Mouse (Mus musculus): ENCODE measurements at regions not wholly inside any gene's neighbourhood (a gene's known extent, or its start where the extent isn't known, plus 50 kb on each side); places are given as distances from the start of the nearest gene placed in this dataset.
A peak's percentile ranks its signal among the peaks of the same experiment; 100 is the strongest.

- no peak for DNase-seq
- intact Hi-C loops (cut with DNase I): no loop called here
These were observed 65.7 kb upstream of the Acsl4 start for GRCm38 (mm10) chrX:142456022-142456421.

- intact Hi-C loops (cut with DNase I): no loop called here
These were observed 73.8 kb upstream of the Acsl4 start for GRCm38 (mm10) chrX:142464174-142464573.

GRCm38 (mm10) chrX:142464756-142465155 is 74.4 kb upstream of the Acsl4 start:
- intact Hi-C loops (cut with DNase I): no loop called here
- no peak for DNase-seq

More at GRCm38 (mm10) chrX:142464174-142464573, 73.8 kb upstream of the Acsl4 start:
- no peak for DNase-seq

- no peak for DNase-seq
- intact Hi-C loops (cut with DNase I): no loop called here
These were observed 77.5 kb upstream of the Acsl4 start for GRCm38 (mm10) chrX:142467850-142468256.

GRCm38 (mm10) chrX:142468388-142468787 is 78.1 kb upstream of the Acsl4 start:
- intact Hi-C loops (cut with DNase I): no loop called here
- no peak for DNase-seq

- peak in 1 of 2 experiments; percentile 6 for DNase-seq
- intact Hi-C loops (cut with DNase I): no loop called here
These were observed 78.8 kb upstream of the Acsl4 start for GRCm38 (mm10) chrX:142469048-142469634.

- intact Hi-C loops (cut with DNase I): no loop called here
- DNase-seq: no peak
These were observed 79.7 kb upstream of the Acsl4 start for GRCm38 (mm10) chrX:142470083-142470482.

- DNase-seq: no peak
- intact Hi-C loops (cut with DNase I): no loop called here
These were observed 91.0 kb upstream of the Acsl4 start for GRCm38 (mm10) chrX:142481203-142481815.

- intact Hi-C loops (cut with DNase I): no loop called here
- no peak for DNase-seq
These were observed 97.7 kb upstream of the Acsl4 start for GRCm38 (mm10) chrX:142488078-142488477.

- intact Hi-C loops (cut with DNase I): no loop called here
These were observed 99.9 kb upstream of the Acsl4 start for GRCm38 (mm10) chrX:142490093-142490717.

GRCm38 (mm10) chrX:142501094-142501493 is 110.8 kb upstream of the Acsl4 start:
- intact Hi-C loops (cut with DNase I): no loop called here
- no peak for DNase-seq

More at GRCm38 (mm10) chrX:142490093-142490717, 99.9 kb upstream of the Acsl4 start:
- peak; percentile 8 to 12 for DNase-seq

- DNase-seq: no peak
- intact Hi-C loops (cut with DNase I): no loop called here
These were observed 114.6 kb upstream of the Acsl4 start for GRCm38 (mm10) chrX:142504962-142505361.

- no peak for DNase-seq
- intact Hi-C loops (cut with DNase I): no loop called here
These were observed 117.1 kb upstream of the Acsl4 start for GRCm38 (mm10) chrX:142507475-142507874.

- no peak for DNase-seq
- intact Hi-C loops (cut with DNase I): no loop called here
These were observed 126.2 kb upstream of the Acsl4 start for GRCm38 (mm10) chrX:142516406-142517131.

- DNase-seq: no peak
- intact Hi-C loops (cut with DNase I): no loop called here
These were observed 126.9 kb upstream of the Acsl4 start for GRCm38 (mm10) chrX:142517205-142517604.

- DNase-seq: no peak
- intact Hi-C loops (cut with DNase I): no loop called here
These were observed 130.7 kb upstream of the Acsl4 start for GRCm38 (mm10) chrX:142521063-142521462.

- DNase-seq: peak; percentile 5 to 29
- intact Hi-C loops (cut with DNase I): loop anchor here (5.0 kb wide), 1 partner anchor 200 kb away; no protein-coding TSS in a partner anchor
These were observed 136.6 kb upstream of the Acsl4 start for GRCm38 (mm10) chrX:142526953-142527352.

- DNase-seq: no peak
- intact Hi-C loops (cut with DNase I): loop anchor here (5.0 to 10.0 kb wide), 2 partner anchors 203 to 335 kb away; partner anchors contain the start of gene Gucy2f
These were observed 139.6 kb upstream of the Acsl4 start for GRCm38 (mm10) chrX:142529892-142530291.

- DNase-seq: peak; percentile 4 to 53
- intact Hi-C loops (cut with DNase I): loop anchor here (2.0 to 10.0 kb wide), 2 partner anchors 160 to 340 kb away; partner anchors contain the start of gene Gucy2f
These were observed 144.4 kb upstream of the Acsl4 start for GRCm38 (mm10) chrX:142534780-142535179.

GRCm38 (mm10) chrX:142535540-142535939 is 145.2 kb upstream of the Acsl4 start:
- intact Hi-C loops (cut with DNase I): loop anchor here (2.0 to 10.0 kb wide), 2 partner anchors 161 to 341 kb away; partner anchors contain the start of gene Gucy2f
- no peak for DNase-seq

- DNase-seq: no peak
- intact Hi-C loops (cut with DNase I): loop anchor here (2.0 to 10.0 kb wide), 2 partner anchors 161 to 341 kb away; partner anchors contain the start of gene Gucy2f
These were observed 145.3 kb upstream of the Tmem164 start for GRCm38 (mm10) chrX:142535954-142536353.
